Mouse (Mus musculus) frontal cortex, postnatal 36 days (tissue): ENCODE results near the gene Gm5936.
"Not testable (repeated sequence)": the region's sequence is repeated elsewhere in the genome, so short reads cannot be mapped to it uniquely, and the experiment has no call there.

Source experiments
- DNase-seq, 2 experiments: peaks; one replicate each; pipeline ENCODE4 v3.0.0; 2022; ENCODE audit warnings: low spot score in 2 of 2

Gm5936 gene

GRCm38 (mm10) chrX:74836842-74837522, at the start of gene Gm5936:
Gm5936 (plus strand) TSS chrX:74837196.
- peak; percentile 21 to 62 for DNase-seq

GRCm38 (mm10) chrX:74856104-74856503, 19.1 kb downstream of the Gm5936 start:
- not testable (repeated sequence) for DNase-seq

GRCm38 (mm10) chrX:74880123-74880522, 43.1 kb downstream of the Gm5936 start:
- peak; percentile 8 to 57 for DNase-seq
